Mouse (Mus musculus): Measurements from ENCODE around the gene Grap2. TPM values are rescaled to one million over a fixed set of nuclear protein-coding genes. Genes with fewer than 3 reads are reported as not detected.

Gene Grap2
- polyA plus RNA-seq, 1 experiment: not detected

- Histone ChIP-seq H3K27me3 (ENCODE audit: control insufficient read depth, insufficient read depth, insufficient read length) (no peaks in the 10 kb centered on the region), H3ac (ENCODE audit: control insufficient read depth, insufficient read length) (no peak overlapping the region), H3K36me3 (ENCODE audit: control insufficient read depth, insufficient read depth) (no peaks in the 10 kb centered on the region), H3K4me3 (no peak overlapping the region), H3K79me2 (ENCODE audit: control insufficient read depth, insufficient read depth) (no peaks in the 10 kb centered on the region), H3K4me2 (ENCODE audit: low read depth) (no peak overlapping the region)
- TF ChIP-seq POLR2A (IDR thresholded peaks at IDR 0.05; ENCODE audit: insufficient read length, low read depth): no peak
- no peak for TF ChIP-seq TCF12 (IDR thresholded peaks at IDR 0.05; ENCODE audit: insufficient read depth, poor library complexity, severe bottlenecking)
- TF ChIP-seq MYOD1 (IDR thresholded peaks at IDR 0.05; ENCODE audit: control insufficient read depth in 1 of 3, insufficient read length in 2 of 3, low read depth in 2 of 3): no peak
- no peak for TF ChIP-seq TCF3 (IDR thresholded peaks at IDR 0.05; ENCODE audit: insufficient read length, low read depth)
- peak; percentile 89 for TF ChIP-seq SRF (IDR thresholded peaks at IDR 0.05; ENCODE audit: control insufficient read depth, insufficient read length, low read depth)
- no peak for TF ChIP-seq CEBPB (IDR thresholded peaks at IDR 0.05; ENCODE audit: insufficient read depth, poor library complexity, severe bottlenecking)
- no peak for TF ChIP-seq POLR2AphosphoS2 (IDR thresholded peaks at IDR 0.05; ENCODE audit: insufficient read length, low read depth)
- TF ChIP-seq MYOG (IDR thresholded peaks at IDR 0.05; ENCODE audit: control insufficient read depth in 1 of 3, insufficient read depth in 1 of 3, insufficient read length in 2 of 3, low read depth in 2 of 3): no peak
- no peak for TF ChIP-seq USF1 (IDR thresholded peaks at IDR 0.05; ENCODE audit: low read depth)
Measured at GRCm38 (mm10) chr15:80634391-80635193, 62.2 kb downstream of the Grap2 start.

GRCm38 (mm10) chr15:80636757-80637372 is 64.5 kb downstream of the Grap2 start:
- no peak overlapping the region for H3K4me3 ChIP-seq
- no peak for TF ChIP-seq TCF3 (IDR thresholded peaks at IDR 0.05; ENCODE audit: insufficient read length, low read depth)
- no peak for TF ChIP-seq SRF (IDR thresholded peaks at IDR 0.05; ENCODE audit: control insufficient read depth, insufficient read length, low read depth)
- no peak for TF ChIP-seq TCF12 (IDR thresholded peaks at IDR 0.05; ENCODE audit: insufficient read depth, poor library complexity, severe bottlenecking)
- no peak for TF ChIP-seq USF1 (IDR thresholded peaks at IDR 0.05; ENCODE audit: low read depth)
- TF ChIP-seq CEBPB (IDR thresholded peaks at IDR 0.05; ENCODE audit: insufficient read depth, poor library complexity, severe bottlenecking): no peak
- no peak overlapping the region for H3ac ChIP-seq (ENCODE audit: control insufficient read depth, insufficient read length)
- no peaks in the 10 kb centered on the region for H3K79me2 ChIP-seq (ENCODE audit: control insufficient read depth, insufficient read depth)
- no peak overlapping the region for H3K4me2 ChIP-seq (ENCODE audit: low read depth)
- no peaks in the 10 kb centered on the region for H3K27me3 ChIP-seq (ENCODE audit: control insufficient read depth, insufficient read depth, insufficient read length)
- no peaks in the 10 kb centered on the region for H3K36me3 ChIP-seq (ENCODE audit: control insufficient read depth, insufficient read depth)

- Histone ChIP-seq H3K4me2 (ENCODE audit: low read depth) (peak overlapping the region; percentile 35), H3K79me2 (ENCODE audit: control insufficient read depth, insufficient read depth) (no peaks in the 10 kb centered on the region), H3K4me3 (no peak overlapping the region), H3ac (ENCODE audit: control insufficient read depth, insufficient read length) (no peak overlapping the region), H3K27me3 (ENCODE audit: control insufficient read depth, insufficient read depth, insufficient read length) (no peaks in the 10 kb centered on the region), H3K36me3 (ENCODE audit: control insufficient read depth, insufficient read depth) (no peaks in the 10 kb centered on the region)
- TF ChIP-seq REST (IDR thresholded peaks at IDR 0.05; ENCODE audit: insufficient read depth, insufficient read length) (no peak), USF1 (IDR thresholded peaks at IDR 0.05; ENCODE audit: low read depth) (no peak), MYOD1 (IDR thresholded peaks at IDR 0.05; ENCODE audit: control insufficient read depth in 1 of 3, insufficient read length in 2 of 3, low read depth in 2 of 3) (no peak), CEBPB (IDR thresholded peaks at IDR 0.05; ENCODE audit: insufficient read depth, poor library complexity, severe bottlenecking) (no peak), TCF12 (IDR thresholded peaks at IDR 0.05; ENCODE audit: insufficient read depth, poor library complexity, severe bottlenecking) (no peak), SRF (IDR thresholded peaks at IDR 0.05; ENCODE audit: control insufficient read depth, insufficient read length, low read depth) (no peak), MAX (IDR thresholded peaks at IDR 0.05; ENCODE audit: low read depth) (no peak), POLR2A (IDR thresholded peaks at IDR 0.05; ENCODE audit: insufficient read length, low read depth) (no peak), E2F4 (IDR thresholded peaks at IDR 0.05; ENCODE audit: insufficient read depth) (no peak), MYOG (IDR thresholded peaks at IDR 0.05; ENCODE audit: control insufficient read depth in 1 of 3, insufficient read depth in 1 of 3, insufficient read length in 2 of 3, low read depth in 2 of 3) (no peak), POLR2AphosphoS2 (IDR thresholded peaks at IDR 0.05; ENCODE audit: insufficient read length, low read depth) (no peak), TCF3 (IDR thresholded peaks at IDR 0.05; ENCODE audit: insufficient read length, low read depth) (no peak)
Measured at GRCm38 (mm10) chr15:80639071-80639702, 66.8 kb downstream of the Grap2 start.

- Histone ChIP-seq H3K27me3 (ENCODE audit: control insufficient read depth, insufficient read depth, insufficient read length) (no peaks in the 10 kb centered on the region), H3ac (ENCODE audit: control insufficient read depth, insufficient read length) (no peak overlapping the region), H3K4me2 (ENCODE audit: low read depth) (no peak overlapping the region), H3K36me3 (ENCODE audit: control insufficient read depth, insufficient read depth) (no peaks in the 10 kb centered on the region), H3K4me3 (no peak overlapping the region), H3K79me2 (ENCODE audit: control insufficient read depth, insufficient read depth) (no peaks in the 10 kb centered on the region)
- no peak for TF ChIP-seq SRF (IDR thresholded peaks at IDR 0.05; ENCODE audit: control insufficient read depth, insufficient read length, low read depth)
- TF ChIP-seq TCF3 (IDR thresholded peaks at IDR 0.05; ENCODE audit: insufficient read length, low read depth): no peak
- no peak for TF ChIP-seq MYOG (IDR thresholded peaks at IDR 0.05; ENCODE audit: control insufficient read depth in 1 of 3, insufficient read depth in 1 of 3, insufficient read length in 2 of 3, low read depth in 2 of 3)
- no peak for TF ChIP-seq USF1 (IDR thresholded peaks at IDR 0.05; ENCODE audit: low read depth)
- no peak for TF ChIP-seq MYOD1 (IDR thresholded peaks at IDR 0.05; ENCODE audit: control insufficient read depth in 1 of 3, insufficient read length in 2 of 3, low read depth in 2 of 3)
- no peak for TF ChIP-seq TCF12 (IDR thresholded peaks at IDR 0.05; ENCODE audit: insufficient read depth, poor library complexity, severe bottlenecking)
- no peak for TF ChIP-seq REST (IDR thresholded peaks at IDR 0.05; ENCODE audit: insufficient read depth, insufficient read length)
- no peak for TF ChIP-seq E2F4 (IDR thresholded peaks at IDR 0.05; ENCODE audit: insufficient read depth)
- no peak for TF ChIP-seq CEBPB (IDR thresholded peaks at IDR 0.05; ENCODE audit: insufficient read depth, poor library complexity, severe bottlenecking)
- TF ChIP-seq POLR2A (IDR thresholded peaks at IDR 0.05; ENCODE audit: insufficient read length, low read depth): no peak
- TF ChIP-seq POLR2AphosphoS2 (IDR thresholded peaks at IDR 0.05; ENCODE audit: insufficient read length, low read depth): no peak
- TF ChIP-seq MAX (IDR thresholded peaks at IDR 0.05; ENCODE audit: low read depth): no peak
Measured at GRCm38 (mm10) chr15:80639874-80640273, 67.5 kb downstream of the Grap2 start.

All from myocyte (in vitro differentiated cells).